Mouse (Mus musculus) heart, adult 2 months (tissue): ENCODE data around the gene Foxp4.

ENCODE experiments used
- CTCF ChIP-seq: fragments of 200-600 bp; IDR thresholded peaks from 2 replicates; pipeline ENCODE4 v1.8.1; 2022; ENCODE audit warnings: antibody characterized with exemption, mild to moderate bottlenecking, moderate library complexity
- POLR2A ChIP-seq: fragments of 200-500 bp; IDR thresholded peaks from 2 replicates; pipeline ENCODE4 v1.6.1; 2011; ENCODE audit warnings: mild to moderate bottlenecking, low read depth, low read length, control low read depth; ENCODE audit not compliant: insufficient read depth

DNA sequence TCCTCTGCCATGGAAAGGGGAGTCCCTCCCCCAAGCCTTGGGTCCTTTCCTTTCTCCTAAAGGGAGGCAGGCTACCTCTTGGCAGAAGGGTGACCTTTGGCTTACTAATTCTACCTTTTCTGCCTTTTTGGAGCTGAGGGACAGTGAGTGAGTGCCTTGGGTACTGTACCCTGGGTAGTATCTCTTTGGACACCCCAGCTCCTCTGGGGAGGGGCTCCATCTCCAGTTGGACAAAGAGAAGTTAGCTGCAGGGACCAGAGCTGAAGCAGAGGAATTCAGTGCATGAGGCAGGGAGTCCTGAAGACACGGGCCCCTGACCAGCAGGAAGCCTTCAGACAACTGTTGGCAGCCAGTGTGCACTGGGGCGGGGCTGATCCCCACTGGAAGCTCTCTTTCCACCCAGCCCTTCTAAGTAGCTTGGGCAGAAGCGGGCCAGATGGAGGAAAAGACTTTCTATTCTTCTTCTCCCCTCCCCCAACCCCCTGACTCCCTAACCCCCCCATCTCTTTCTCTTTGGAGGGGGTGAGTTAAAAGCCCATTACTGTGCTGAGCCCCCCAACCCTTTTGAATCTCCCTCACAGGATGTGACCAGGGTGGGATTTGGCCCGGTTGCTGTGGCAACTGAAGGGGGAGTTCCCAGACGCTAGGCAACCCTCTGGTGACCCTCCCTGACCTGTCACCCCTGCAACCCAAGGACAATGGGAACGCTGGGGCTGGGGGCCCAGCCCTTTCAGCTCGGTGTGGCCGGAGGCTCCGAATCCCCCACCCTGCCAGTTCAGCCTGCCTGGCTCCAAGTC lies 26.3 kb downstream of the Foxp4 start:
- TF ChIP-seq CTCF (no peak), POLR2A (no peak)
